Mouse (Mus musculus) heart, adult 18-20 months (tissue): ENCODE data around the gene Clptm1l. TPM values are rescaled to one million over a fixed set of nuclear protein-coding genes. Genes with fewer than 3 reads are reported as not detected.

ENCODE experiments used
- DNase-seq, 2 experiments: peaks; one replicate each; pipeline ENCODE4 v3.0.0; 2021 to 2022; ENCODE audit warnings: mixed read lengths in 1 of 2
- total RNA-seq, 2 experiments: library from RNA; stranded (reverse); gene quantifications; 2 replicates each; pipeline ENCODE4 v1.2.3; 2021

Clptm1l gene
- total RNA-seq, 2 experiments from 2014 or later, result 56.6 to 63.9 TPM

DNA sequence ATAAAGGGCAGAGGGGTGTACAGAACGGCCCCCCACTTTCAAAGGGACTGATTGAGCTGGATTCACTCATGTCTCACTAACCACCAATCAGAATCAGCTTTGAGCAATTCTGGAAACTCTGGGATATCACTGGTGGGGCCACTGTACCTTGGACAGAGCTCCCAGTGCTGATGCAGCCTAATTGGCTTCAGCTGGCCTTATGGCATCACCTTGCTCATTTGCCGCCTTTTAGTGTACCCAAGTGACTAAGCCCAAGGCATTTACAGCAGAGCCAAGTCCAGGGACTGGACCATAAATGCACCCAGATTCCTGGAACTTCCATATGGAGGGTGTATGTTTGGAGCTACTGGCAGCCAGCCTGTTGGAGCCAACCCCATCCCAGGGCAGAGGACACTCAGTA lies 55.1 kb downstream of the Clptm1l start:
- DNase-seq, result no peak

- no peak for DNase-seq
Observed at GRCm38 (mm10) chr13:73660163-73660695, 56.4 kb downstream of the Clptm1l start.

Other genes starting within 250 kb of the Clptm1l start
- gene Lpcat1, start 136.8 kb upstream of the Clptm1l start, total RNA-seq, result 10 to 100 TPM in 1 of 2 experiments, 1 to 10 TPM in 1; 9.0 to 10.8 TPM
- gene Slc6a3, start 67.3 kb upstream of the Clptm1l start, total RNA-seq, result not detected
- under 1 TPM in 1 of 2 experiments, not detected in 1; 0.15 TPM for gene Tert, start 22.9 kb downstream of the Clptm1l start, total RNA-seq
- not detected for gene Slc6a18, start 74.0 kb downstream of the Clptm1l start, total RNA-seq
- gene Slc6a19, start 100.9 kb downstream of the Clptm1l start, total RNA-seq, result under 1 TPM in 1 of 2 experiments, not detected in 1; 0.28 TPM
- 100 to 1,000 TPM; 189 to 209 TPM for gene Slc12a7, start 129.1 kb downstream of the Clptm1l start, total RNA-seq
- 1 to 10 TPM; 1.2 TPM for gene Nkd2, start 243.6 kb downstream of the Clptm1l start, total RNA-seq